Mouse (Mus musculus) thymus, adult 2 months (tissue): ENCODE data around the gene Bcl9l. TPM values are rescaled to one million over a fixed set of nuclear protein-coding genes. Genes with fewer than 3 reads are reported as not detected.
A peak's percentile ranks its signal among the peaks of the same experiment; 100 is the strongest.

Experiments
- DNase-seq: peaks from one replicate; pipeline ENCODE4 v3.0.0; 2021
- H3K27ac ChIP-seq: fragments of 200-500 bp; 2 replicates; pipeline ENCODE4 v1.5.1; 2012; ENCODE audit warnings: low read length, control low read depth; ENCODE audit not compliant: control insufficient read depth, insufficient read depth
- H3K27me3 ChIP-seq: fragments of 200-500 bp; 2 replicates; pipeline ENCODE4 v1.6.1; 2012; ENCODE audit warnings: mild to moderate bottlenecking, low read length, moderate library complexity, mixed read lengths; ENCODE audit not compliant: control insufficient read depth, insufficient read depth
- H3K36me3 ChIP-seq: fragments of 200-500 bp; 2 replicates; pipeline ENCODE4 v1.6.1; 2012; ENCODE audit warnings: mild to moderate bottlenecking, low read length, moderate library complexity; ENCODE audit not compliant: control insufficient read depth, insufficient read depth
- H3K4me1 ChIP-seq: fragments of 200-500 bp; replicated peaks from 2 replicates; pipeline ENCODE4 v1.6.1; 2012; ENCODE audit warnings: low read length; ENCODE audit not compliant: control insufficient read depth, insufficient read depth
- H3K4me3 ChIP-seq: fragments of 200-500 bp; 2 replicates; pipeline ENCODE4 v1.5.1; 2012; ENCODE audit warnings: mild to moderate bottlenecking, low read length, control low read depth, moderate library complexity; ENCODE audit not compliant: control insufficient read depth, insufficient read depth
- CTCF ChIP-seq: fragments of 200-500 bp; IDR thresholded peaks from 2 replicates; pipeline ENCODE4 v1.5.1; 2012; ENCODE audit warnings: mild to moderate bottlenecking, control low read depth, low read length, moderate library complexity, borderline replicate concordance; ENCODE audit not compliant: control insufficient read depth, poor library complexity, insufficient read depth; ENCODE audit errors: extremely low read depth
- POLR2A ChIP-seq: fragments of 200-500 bp; IDR thresholded peaks from 2 replicates; pipeline ENCODE4 v1.6.1; 2012; ENCODE audit warnings: mild to moderate bottlenecking, low read length, control low read depth, moderate library complexity; ENCODE audit not compliant: control insufficient read depth, poor library complexity, insufficient read depth; ENCODE audit errors: extremely low read depth
- WGBS: fragments of 180-500 bp; shearing (Covaris S2); methylation state at CpG from one replicate; pipeline ENCODE4 v1.1.7; 2018; 5-methylcytosine and 5-hydroxymethylcytosine counted together
- polyA plus RNA-seq: library from polyadenylated mRNA; depleted of rRNA; stranded (reverse); fragments of >200 nt; gene quantifications from 2 replicates; pipeline ENCODE4 v1.2.3, GENCODE M21; 2012

Bcl9l gene
- polyA plus RNA-seq, 1 experiment = 38.7 TPM

DNA sequence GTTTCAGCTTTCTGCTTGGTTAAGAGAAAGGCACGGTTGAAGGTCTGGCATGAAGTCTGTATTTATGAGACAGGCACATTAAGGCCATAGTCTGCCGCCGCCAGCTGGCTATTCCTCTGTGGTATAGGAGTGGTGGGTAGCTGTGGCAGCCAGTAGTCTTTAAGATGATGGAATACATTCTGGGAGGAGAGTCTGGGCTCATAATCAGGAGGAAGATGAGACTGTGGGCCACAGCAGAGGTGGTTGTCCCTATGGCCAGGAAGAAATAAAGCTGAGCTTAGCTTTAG lies 30.0 kb downstream of the Bcl9l start:
- no peak for DNase-seq
- no peak for TF ChIP-seq POLR2A
- TF ChIP-seq CTCF = no peak
- Histone ChIP-seq H3K36me3 (no peaks in the 10 kb centered on the region), H3K4me3 (no peak overlapping the region), H3K27me3 (no peaks in the 10 kb centered on the region), H3K27ac (no peak overlapping the region), H3K4me1 (peaks cover 68% of the 10 kb centered on the region)
- whole genome bisulfite sequencing = 94% methylated on average over 3 of the region's 3 CpGs

DNA sequence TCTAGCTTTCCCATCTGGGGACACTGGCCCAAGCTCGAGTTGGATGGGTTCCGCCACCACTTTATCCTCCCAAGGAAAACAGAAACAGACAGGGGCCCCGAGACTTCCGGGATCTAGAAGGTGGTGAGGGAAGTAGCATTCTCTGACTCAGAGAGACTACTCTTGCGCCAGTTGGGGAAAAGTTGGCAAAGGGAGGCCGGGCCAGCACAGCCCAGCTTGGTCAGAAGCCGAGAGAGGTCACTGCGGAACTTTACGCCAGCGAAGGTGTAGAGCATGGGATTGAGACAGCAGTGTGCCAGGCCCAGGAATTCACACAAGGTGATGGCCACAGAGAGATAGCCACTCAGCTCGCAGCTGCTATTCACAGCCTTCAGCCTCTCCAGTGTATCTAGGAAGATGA lies 30.5 kb downstream of the Bcl9l start:
- peaks cover 73% of the 10 kb centered on the region for H3K4me1 ChIP-seq
- no peaks in the 10 kb centered on the region for H3K36me3 ChIP-seq
- TF ChIP-seq CTCF (no peak), POLR2A (no peak)
- H3K4me3 ChIP-seq = no peak overlapping the region
- 92% methylated on average over 11 of the region's 11 CpGs for WGBS
- no peak for DNase-seq
- H3K27me3 ChIP-seq = no peaks in the 10 kb centered on the region
- no peak overlapping the region for H3K27ac ChIP-seq

DNA sequence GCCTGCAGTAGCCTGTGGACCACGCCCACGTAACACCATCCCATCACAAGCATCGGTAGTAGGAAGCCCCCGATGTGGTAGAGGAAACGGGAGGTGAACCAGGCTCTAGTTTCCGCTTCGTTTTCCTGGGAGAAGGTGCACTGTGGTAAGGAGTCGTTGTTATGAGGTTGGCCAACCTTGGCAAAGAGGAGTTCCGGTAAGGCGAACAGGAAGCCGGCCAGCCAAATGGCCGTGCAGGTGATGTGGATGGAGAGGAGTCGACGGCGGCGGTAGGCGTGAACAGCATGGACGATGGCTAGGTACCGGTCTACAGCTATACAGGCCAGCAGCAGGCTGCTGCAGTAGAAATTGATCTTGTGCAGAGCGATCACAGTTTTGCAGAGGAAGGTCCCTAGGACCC lies 31.0 kb downstream of the Bcl9l start:
- Histone ChIP-seq H3K4me3 (no peak overlapping the region), H3K27ac (no peak overlapping the region), H3K36me3 (no peaks in the 10 kb centered on the region), H3K27me3 (no peaks in the 10 kb centered on the region), H3K4me1 (peaks cover 76% of the 10 kb centered on the region)
- TF ChIP-seq CTCF (no peak), POLR2A (no peak)
- 94% methylated on average over 20 of the region's 20 CpGs for WGBS
- DNase-seq = no peak

DNA sequence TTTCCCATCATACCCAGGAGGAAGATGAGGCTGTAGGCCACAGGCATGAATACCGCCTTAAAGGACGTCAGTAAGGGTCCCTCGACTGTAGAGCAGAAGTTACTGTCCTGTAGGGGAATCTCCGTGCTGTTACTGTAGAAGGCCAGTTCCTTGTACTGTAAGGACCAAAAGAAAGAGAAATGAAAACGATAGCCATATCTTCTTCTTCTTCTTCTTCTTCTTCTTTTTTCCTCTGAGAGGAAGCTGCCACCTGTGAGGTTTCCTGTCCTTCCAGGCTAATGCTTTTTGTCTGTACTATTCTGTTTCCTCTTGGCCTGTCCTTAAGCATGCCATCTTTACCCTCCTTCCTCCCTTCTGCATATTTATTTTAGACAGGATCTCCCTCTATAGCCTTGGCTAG lies 31.5 kb downstream of the Bcl9l start:
- no peak for TF ChIP-seq POLR2A
- TF ChIP-seq CTCF = no peak
- WGBS = 54% methylated on average over 5 of the region's 5 CpGs
- Histone ChIP-seq H3K4me3 (no peak overlapping the region), H3K4me1 (peaks cover 76% of the 10 kb centered on the region), H3K27me3 (no peaks in the 10 kb centered on the region), H3K36me3 (no peaks in the 10 kb centered on the region), H3K27ac (no peak overlapping the region)
- DNase-seq = no peak

- H3K27me3 ChIP-seq = no peaks in the 10 kb centered on the region
- TF ChIP-seq CTCF = no peak
- TF ChIP-seq POLR2A = 0 out of 2 replicates have a peak, but pooled peaks have one; percentile 31
- peak overlapping the region; percentile 92 for H3K27ac ChIP-seq
- H3K36me3 ChIP-seq = no peaks in the 10 kb centered on the region
- H3K4me1 ChIP-seq = peaks cover 71% of the 10 kb centered on the region
- 2% methylated on average over 12 of the region's 12 CpGs for WGBS
- peak; percentile 83 for DNase-seq
- no peak overlapping the region for H3K4me3 ChIP-seq
Observed at GRCm38 (mm10) chr9:44515131-44515751, 32.6 kb downstream of the Bcl9l start.

- no peak for TF ChIP-seq POLR2A
- Histone ChIP-seq H3K4me1 (peaks cover 65% of the 10 kb centered on the region), H3K4me3 (no peak overlapping the region), H3K27ac (peak overlapping the region; percentile 92), H3K27me3 (no peaks in the 10 kb centered on the region), H3K36me3 (no peaks in the 10 kb centered on the region)
- no peak for DNase-seq
- 33% methylated on average over 5 of the region's 5 CpGs for WGBS
Observed at GRCm38 (mm10) chr9:44515891-44516290, 33.3 kb downstream of the Bcl9l start.

- Histone ChIP-seq H3K4me1 (peaks cover 57% of the 10 kb centered on the region), H3K4me3 (no peak overlapping the region), H3K36me3 (no peaks in the 10 kb centered on the region), H3K27ac (peak overlapping the region; percentile 27), H3K27me3 (no peaks in the 10 kb centered on the region)
- no peak for DNase-seq
- TF ChIP-seq CTCF (no peak), POLR2A (no peak)
- 47% methylated on average over 4 of the region's 4 CpGs for WGBS
Observed at GRCm38 (mm10) chr9:44517368-44517767, 34.7 kb downstream of the Bcl9l start.
